Mouse (Mus musculus) myocyte (in vitro differentiated cells): ENCODE results near the gene Slco1a5.
"Not testable (repeated sequence)": the region's sequence is repeated elsewhere in the genome, so short reads cannot be mapped to it uniquely, and the experiment has no call there.

Experiments used
- CEBPB ChIP-seq: IDR thresholded peaks from 2 replicates; pipeline ENCODE4 v1.6.1; 2011; ENCODE audit warnings: mild to moderate bottlenecking, moderate library complexity; ENCODE audit not compliant: poor library complexity, insufficient read depth, severe bottlenecking
- E2F4 ChIP-seq: IDR thresholded peaks from one replicate; pipeline ENCODE4 v1.6.1; 2011; ENCODE audit warnings: mild to moderate bottlenecking, control low read depth, moderate library complexity; ENCODE audit not compliant: insufficient read depth
- POLR2A ChIP-seq: IDR thresholded peaks from one replicate; pipeline ENCODE4 v1.6.1; 2011; ENCODE audit warnings: low read depth, mild to moderate bottlenecking, control low read depth, moderate library complexity; ENCODE audit not compliant: insufficient read length
- REST ChIP-seq: IDR thresholded peaks from one replicate; pipeline ENCODE4 v1.6.1; 2011; ENCODE audit warnings: mild to moderate bottlenecking, control low read depth, moderate library complexity; ENCODE audit not compliant: insufficient read depth, insufficient read length
- TCF12 ChIP-seq: IDR thresholded peaks from one replicate; pipeline ENCODE4 v1.6.1; 2011; ENCODE audit warnings: mild to moderate bottlenecking, control low read depth; ENCODE audit not compliant: poor library complexity, insufficient read depth, severe bottlenecking
- USF1 ChIP-seq: IDR thresholded peaks from one replicate; pipeline ENCODE4 v1.6.1; 2011; ENCODE audit warnings: low read depth, mild to moderate bottlenecking, control low read depth, moderate library complexity

DNA sequence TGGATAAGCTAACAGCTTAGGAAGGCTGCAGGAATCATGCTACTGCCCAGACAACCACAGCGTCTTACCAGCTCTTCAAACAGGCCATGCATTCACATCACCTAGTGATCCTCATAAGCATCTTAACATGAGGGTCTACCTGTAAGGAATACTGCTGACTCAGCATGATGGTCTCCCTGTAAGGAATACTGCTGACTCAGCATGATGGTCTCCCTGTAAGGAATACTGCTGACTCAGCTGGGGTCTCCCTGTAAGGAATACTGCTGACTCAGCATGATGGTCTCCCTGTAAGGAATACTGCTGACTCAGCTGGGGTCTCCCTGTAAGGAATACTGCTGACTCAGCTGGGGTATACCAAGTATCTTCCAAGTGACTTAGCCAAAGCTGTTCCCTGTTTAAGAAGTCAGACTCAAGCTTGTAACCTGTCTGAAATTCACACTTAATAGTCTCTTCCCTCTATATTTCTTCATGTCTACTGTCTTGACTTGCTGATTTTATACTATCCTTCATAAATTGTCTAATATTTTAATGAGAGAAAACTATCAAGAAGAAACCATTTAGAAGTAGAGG is 72.0 kb downstream of the Slco1a5 start:
- TF ChIP-seq POLR2A, TCF12, E2F4, REST, USF1, CEBPB: not testable (repeated sequence)
